Mouse (Mus musculus): ENCODE measurements around the gene Pla2g2c. TPM values are rescaled to one million over a fixed set of nuclear protein-coding genes. Genes with fewer than 3 reads are reported as not detected.

Pla2g2c gene
- polyA plus RNA-seq, 1 experiment from 2014 or later: 0.27 TPM

GRCm38 (mm10) chr4:138718586-138719263, 5.9 kb upstream of the Pla2g2c start:
- Histone ChIP-seq H3K27ac (replicated peaks in 1 of 2; ENCODE audit: control insufficient read depth in 1 of 2, insufficient read depth in 1 of 2, low read depth in 2 of 2, low read length in 2 of 2) (no peak overlapping the region), H3K27me3 (ENCODE audit: control insufficient read depth, insufficient read depth, low read length) (no peaks in the 10 kb centered on the region), H3K9ac (ENCODE audit: low read length) (no peak overlapping the region), H3K36me3 (ENCODE audit: control insufficient read depth, insufficient read depth, low read length) (no peaks in the 10 kb centered on the region), H3K4me1 (ENCODE audit: control insufficient read depth in 2 of 2, insufficient read depth in 2 of 2, low read length in 2 of 2) (peaks cover 2 to 4% of the 10 kb centered on the region in 2 experiments; a peak in 3 of 4 replicates), H3K4me2 (ENCODE audit: low read length) (no peak overlapping the region), H3K9me3 (ENCODE audit: control insufficient read depth, low read length) (no peaks in the 10 kb centered on the region), H3K4me3 (ENCODE audit: control insufficient read depth in 1 of 2, insufficient read depth in 1 of 2, low read depth in 1 of 2, low read length in 2 of 2) (no peak overlapping the region)
- no peak for ATAC-seq (ENCODE audit: insufficient number of reproducible peaks, insufficient read depth, low FRiP score, low read depth)
- 74% methylated on average over 5 of the region's 5 CpGs for WGBS

GRCm38 (mm10) chr4:138719264-138719596, 5.4 kb upstream of the Pla2g2c start:
- 77% methylated on average over 5 of the region's 5 CpGs for WGBS
- Histone ChIP-seq H3K9ac (ENCODE audit: low read length) (no peak overlapping the region), H3K9me3 (ENCODE audit: control insufficient read depth, low read length) (no peaks in the 10 kb centered on the region), H3K4me2 (ENCODE audit: low read length) (no peak overlapping the region), H3K4me3 (ENCODE audit: control insufficient read depth in 1 of 2, insufficient read depth in 1 of 2, low read depth in 1 of 2, low read length in 2 of 2) (no peak overlapping the region), H3K36me3 (ENCODE audit: control insufficient read depth, insufficient read depth, low read length) (no peaks in the 10 kb centered on the region), H3K27ac (replicated peaks in 1 of 2; ENCODE audit: control insufficient read depth in 1 of 2, insufficient read depth in 1 of 2, low read depth in 2 of 2, low read length in 2 of 2) (no peak overlapping the region), H3K27me3 (ENCODE audit: control insufficient read depth, insufficient read depth, low read length) (no peaks in the 10 kb centered on the region), H3K4me1 (ENCODE audit: control insufficient read depth in 2 of 2, insufficient read depth in 2 of 2, low read length in 2 of 2) (peaks cover 7 to 9% of the 10 kb centered on the region in 2 experiments)
- no peak for ATAC-seq (ENCODE audit: insufficient number of reproducible peaks, insufficient read depth, low FRiP score, low read depth)

- H3K4me1 ChIP-seq (ENCODE audit: control insufficient read depth in 2 of 2, insufficient read depth in 2 of 2, low read length in 2 of 2): peaks cover 20 to 23% of the 10 kb centered on the region in 2 experiments
These were observed 905 bp upstream of the Pla2g2c start for GRCm38 (mm10) chr4:138723493-138724281.

GRCm38 (mm10) chr4:138725127-138725461, 502 bp downstream of the Pla2g2c start:
- peaks cover 23% of the 10 kb centered on the region in 2 experiments for H3K4me1 ChIP-seq (ENCODE audit: control insufficient read depth in 2 of 2, insufficient read depth in 2 of 2, low read length in 2 of 2)
- ATAC-seq (ENCODE audit: insufficient number of reproducible peaks, insufficient read depth, low FRiP score, low read depth): peak; percentile 67
- H3K4me2 ChIP-seq (ENCODE audit: low read length): peak overlapping the region; percentile 59
- H3K27me3 ChIP-seq (ENCODE audit: control insufficient read depth, insufficient read depth, low read length): no peaks in the 10 kb centered on the region
- no peaks in the 10 kb centered on the region for H3K9me3 ChIP-seq (ENCODE audit: control insufficient read depth, low read length)
- WGBS: 12% methylated on average over 13 of the region's 13 CpGs
- H3K4me3 ChIP-seq (ENCODE audit: control insufficient read depth in 1 of 2, insufficient read depth in 1 of 2, low read depth in 1 of 2, low read length in 2 of 2): peak overlapping the region; percentile 16 to 20; a peak in 3 of 4 replicates
- H3K36me3 ChIP-seq (ENCODE audit: control insufficient read depth, insufficient read depth, low read length): no peaks in the 10 kb centered on the region
- H3K27ac ChIP-seq (replicated peaks in 1 of 2; ENCODE audit: control insufficient read depth in 1 of 2, insufficient read depth in 1 of 2, low read depth in 2 of 2, low read length in 2 of 2): peak overlapping the region; percentile 40 to 67; a peak in 3 of 4 replicates
- peak overlapping the region; percentile 22; the same call in 1 of the 2 replicates for H3K9ac ChIP-seq (ENCODE audit: low read length)

More at GRCm38 (mm10) chr4:138723493-138724281, 905 bp upstream of the Pla2g2c start:
- no peak; the same call in 1 of the 2 replicates for ATAC-seq (ENCODE audit: insufficient number of reproducible peaks, insufficient read depth, low FRiP score, low read depth)
- H3K27me3 ChIP-seq (ENCODE audit: control insufficient read depth, insufficient read depth, low read length): no peaks in the 10 kb centered on the region
- peak overlapping the region; percentile 59 for H3K4me2 ChIP-seq (ENCODE audit: low read length)
- no peak overlapping the region for H3K4me3 ChIP-seq (ENCODE audit: control insufficient read depth in 1 of 2, insufficient read depth in 1 of 2, low read depth in 1 of 2, low read length in 2 of 2)
- 26% methylated on average over 15 of the region's 15 CpGs for WGBS
- peak overlapping the region; percentile 19 to 67; a peak in 1 of 4 replicates for H3K27ac ChIP-seq (replicated peaks in 1 of 2; ENCODE audit: control insufficient read depth in 1 of 2, insufficient read depth in 1 of 2, low read depth in 2 of 2, low read length in 2 of 2)
- no peaks in the 10 kb centered on the region for H3K9me3 ChIP-seq (ENCODE audit: control insufficient read depth, low read length)
- H3K36me3 ChIP-seq (ENCODE audit: control insufficient read depth, insufficient read depth, low read length): no peaks in the 10 kb centered on the region
- no peak overlapping the region; the same call in 1 of the 2 replicates for H3K9ac ChIP-seq (ENCODE audit: low read length)

GRCm38 (mm10) chr4:138725751-138726150, 1.2 kb downstream of the Pla2g2c start:
- Histone ChIP-seq H3K36me3 (ENCODE audit: control insufficient read depth, insufficient read depth, low read length) (no peaks in the 10 kb centered on the region), H3K4me1 (ENCODE audit: control insufficient read depth in 2 of 2, insufficient read depth in 2 of 2, low read length in 2 of 2) (peaks cover 23% of the 10 kb centered on the region in 2 experiments), H3K9me3 (ENCODE audit: control insufficient read depth, low read length) (no peaks in the 10 kb centered on the region), H3K27ac (replicated peaks in 1 of 2; ENCODE audit: control insufficient read depth in 1 of 2, insufficient read depth in 1 of 2, low read depth in 2 of 2, low read length in 2 of 2) (peak overlapping the region; percentile 6 to 67; a peak in 3 of 4 replicates), H3K4me3 (ENCODE audit: control insufficient read depth in 1 of 2, insufficient read depth in 1 of 2, low read depth in 1 of 2, low read length in 2 of 2) (no peak overlapping the region), H3K27me3 (ENCODE audit: control insufficient read depth, insufficient read depth, low read length) (no peaks in the 10 kb centered on the region), H3K9ac (ENCODE audit: low read length) (no peak overlapping the region), H3K4me2 (ENCODE audit: low read length) (no peak overlapping the region)
- WGBS: 73% methylated on average over 5 of the region's 5 CpGs
- no peak for ATAC-seq (ENCODE audit: insufficient number of reproducible peaks, insufficient read depth, low FRiP score, low read depth)

GRCm38 (mm10) chr4:138729018-138729703, 4.6 kb downstream of the Pla2g2c start:
- Histone ChIP-seq H3K4me3 (ENCODE audit: control insufficient read depth in 1 of 2, insufficient read depth in 1 of 2, low read depth in 1 of 2, low read length in 2 of 2) (no peak overlapping the region), H3K9me3 (ENCODE audit: control insufficient read depth, low read length) (no peaks in the 10 kb centered on the region), H3K4me2 (ENCODE audit: low read length) (no peak overlapping the region), H3K9ac (ENCODE audit: low read length) (no peak overlapping the region), H3K4me1 (ENCODE audit: control insufficient read depth in 2 of 2, insufficient read depth in 2 of 2, low read length in 2 of 2) (peaks cover 16 to 17% of the 10 kb centered on the region in 2 experiments), H3K36me3 (ENCODE audit: control insufficient read depth, insufficient read depth, low read length) (no peaks in the 10 kb centered on the region), H3K27ac (replicated peaks in 1 of 2; ENCODE audit: control insufficient read depth in 1 of 2, insufficient read depth in 1 of 2, low read depth in 2 of 2, low read length in 2 of 2) (no peak overlapping the region), H3K27me3 (ENCODE audit: control insufficient read depth, insufficient read depth, low read length) (no peaks in the 10 kb centered on the region)
- peak; percentile 47; the same call in 1 of the 2 replicates for ATAC-seq (ENCODE audit: insufficient number of reproducible peaks, insufficient read depth, low FRiP score, low read depth)
- 39% methylated on average over 9 of the region's 9 CpGs for WGBS

DNA sequence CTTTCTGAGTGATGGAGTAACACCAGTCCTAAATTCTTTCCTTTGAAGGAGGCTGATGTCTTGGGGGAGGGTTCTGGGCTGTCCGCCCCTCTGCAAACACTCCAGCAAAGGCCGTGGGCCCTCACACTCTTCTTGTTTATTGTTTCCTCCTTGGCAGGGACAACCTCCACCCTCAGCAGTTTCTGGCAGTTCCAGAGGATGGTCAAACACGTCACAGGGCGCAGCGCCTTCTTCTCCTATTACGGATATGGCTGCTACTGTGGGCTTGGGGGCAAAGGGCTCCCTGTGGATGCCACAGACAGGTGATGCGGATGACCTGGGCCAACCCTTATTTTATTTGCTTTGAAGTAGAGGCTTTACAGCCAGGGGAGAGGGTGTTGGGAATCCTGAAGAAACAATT, 9.5 kb downstream of the Pla2g2c start:
- Histone ChIP-seq H3K4me1 (ENCODE audit: control insufficient read depth in 2 of 2, insufficient read depth in 2 of 2, low read length in 2 of 2) (peaks cover 0 to 2% of the 10 kb centered on the region in 2 experiments; a peak in 1 of 4 replicates), H3K9me3 (ENCODE audit: control insufficient read depth, low read length) (no peaks in the 10 kb centered on the region), H3K27ac (replicated peaks in 1 of 2; ENCODE audit: control insufficient read depth in 1 of 2, insufficient read depth in 1 of 2, low read depth in 2 of 2, low read length in 2 of 2) (no peak overlapping the region), H3K27me3 (ENCODE audit: control insufficient read depth, insufficient read depth, low read length) (no peaks in the 10 kb centered on the region), H3K4me2 (ENCODE audit: low read length) (no peak overlapping the region), H3K4me3 (ENCODE audit: control insufficient read depth in 1 of 2, insufficient read depth in 1 of 2, low read depth in 1 of 2, low read length in 2 of 2) (no peak overlapping the region), H3K36me3 (ENCODE audit: control insufficient read depth, insufficient read depth, low read length) (no peaks in the 10 kb centered on the region), H3K9ac (ENCODE audit: low read length) (no peak overlapping the region)
- no peak for ATAC-seq (ENCODE audit: insufficient number of reproducible peaks, insufficient read depth, low FRiP score, low read depth)
- WGBS: 70% methylated on average over 7 of the region's 7 CpGs

Data from heart, embryonic 14.5 days (tissue).